Mouse (Mus musculus): ENCODE measurements around the gene Kctd8. TPM values are rescaled to one million over a fixed set of nuclear protein-coding genes. Genes with fewer than 3 reads are reported as not detected.

Gene Kctd8
- polyA plus RNA-seq (2015; fragmentation: Nextera tagmentation; extraction: Ambion mirVana), result 0.04 TPM in 1 of 2 replicates, not detected in the other

DNA sequence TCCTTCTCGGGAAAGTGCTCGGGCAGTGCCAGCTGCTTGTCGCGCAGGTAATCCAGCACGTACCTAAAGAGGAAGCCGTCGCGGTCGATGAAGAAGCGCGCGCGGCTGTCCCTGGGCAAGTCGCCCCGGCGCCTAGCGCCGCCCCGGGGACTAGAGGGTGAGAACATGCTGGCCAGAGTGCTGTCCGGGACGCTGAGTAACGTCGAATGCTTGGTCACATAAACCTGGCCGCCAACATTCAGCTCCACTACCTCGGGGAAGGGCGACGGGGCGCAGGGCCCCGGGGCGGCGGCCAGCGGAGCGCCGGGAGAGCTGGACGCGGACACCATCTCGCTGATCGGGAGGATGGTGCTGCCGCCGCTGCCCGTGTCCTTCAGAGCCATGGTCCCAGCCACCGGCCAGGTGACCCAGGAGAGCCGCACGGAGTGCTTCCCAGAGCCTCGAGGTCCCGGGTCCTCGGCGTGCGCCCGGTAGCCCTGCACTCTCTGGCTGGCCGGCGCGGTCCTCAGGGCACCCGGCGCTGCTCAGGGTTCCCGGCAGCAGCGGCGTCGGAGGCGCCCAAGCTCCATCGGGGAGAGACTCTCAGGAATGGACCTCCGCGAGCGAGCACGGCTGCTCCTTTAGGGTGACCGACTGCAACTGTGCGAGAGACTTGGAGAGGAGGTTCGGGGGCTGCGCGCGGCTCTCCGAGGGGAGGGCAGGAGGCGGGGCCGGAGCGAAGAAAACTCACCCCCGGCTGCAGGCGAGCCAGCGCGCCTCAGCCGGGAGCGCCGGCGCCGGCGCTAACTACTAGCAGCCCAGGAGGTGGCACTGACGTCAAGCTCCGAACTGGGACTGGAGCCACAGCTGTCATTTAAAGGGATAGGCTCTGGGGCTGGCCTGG lies at the start of gene Kctd8:
TSS of gene Kctd8 (minus strand) at position 761 of the 883 bp plus-strand sequence.
- Histone ChIP-seq H3K9me3 (replicated peaks; ENCODE audit: control insufficient read depth, low read length) (no peaks in the 10 kb centered on the region), H3K4me1 (ENCODE audit: control insufficient read depth, low read depth, low read length) (no peaks in the 10 kb centered on the region), H3K36me3 (ENCODE audit: control insufficient read depth, insufficient read depth) (no peaks in the 10 kb centered on the region), H3K4me3 (ENCODE audit: low read depth, low read length) (peak within 1 kb of the TSS; percentile 7), H3K9ac (ENCODE audit: low read depth, low read length) (no peak within 1 kb of the TSS), H3K27ac (ENCODE audit: low read length) (no peak within 1 kb of the TSS), H3K27me3 (ENCODE audit: control insufficient read depth, insufficient read depth, low read depth, low read length) (peaks cover 22% of the 10 kb centered on the region), H3K4me2 (ENCODE audit: low read depth, low read length) (peak within 1 kb of the TSS; percentile 32)
- 1% methylated on average over 87 of the region's 87 CpGs for WGBS (ENCODE audit: insufficient replicate concordance)
- peak; percentile 19; the same call in 1 of the 2 replicates for ATAC-seq (ENCODE audit: low read depth)

DNA sequence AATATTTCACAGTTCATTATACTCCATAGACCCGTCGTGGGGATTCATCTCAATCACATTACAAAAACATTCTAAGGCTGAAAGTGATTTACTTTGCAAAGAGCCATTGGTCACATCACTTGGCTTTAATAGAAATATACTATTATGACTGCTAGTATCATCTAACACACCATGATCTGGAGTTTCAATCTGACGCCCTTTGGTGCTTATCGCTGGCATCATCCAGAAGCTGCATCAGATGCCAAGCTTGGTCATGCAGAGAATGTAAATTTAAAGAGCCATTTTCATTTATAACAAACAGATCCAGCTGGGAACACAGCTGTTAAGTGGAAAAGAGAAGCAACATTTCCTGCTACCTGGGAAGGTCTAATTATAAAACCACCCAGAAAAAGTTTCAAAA lies 37.6 kb upstream of the Kctd8 start:
- no peak overlapping the region for H3K27ac ChIP-seq (ENCODE audit: low read length)
- no peak overlapping the region for H3K4me3 ChIP-seq (ENCODE audit: low read depth, low read length)
- H3K9ac ChIP-seq (ENCODE audit: low read depth, low read length), result no peak overlapping the region
- no peaks in the 10 kb centered on the region for H3K36me3 ChIP-seq (ENCODE audit: control insufficient read depth, insufficient read depth)
- H3K27me3 ChIP-seq (ENCODE audit: control insufficient read depth, insufficient read depth, low read depth, low read length), result no peaks in the 10 kb centered on the region
- H3K4me1 ChIP-seq (ENCODE audit: control insufficient read depth, low read depth, low read length), result no peaks in the 10 kb centered on the region
- WGBS (ENCODE audit: insufficient replicate concordance), result 75% methylated on average over 4 of the region's 4 CpGs
- H3K9me3 ChIP-seq (replicated peaks; ENCODE audit: control insufficient read depth, low read length), result no peaks in the 10 kb centered on the region
- H3K4me2 ChIP-seq (ENCODE audit: low read depth, low read length), result no peak overlapping the region
- ATAC-seq (ENCODE audit: low read depth), result no peak

DNA sequence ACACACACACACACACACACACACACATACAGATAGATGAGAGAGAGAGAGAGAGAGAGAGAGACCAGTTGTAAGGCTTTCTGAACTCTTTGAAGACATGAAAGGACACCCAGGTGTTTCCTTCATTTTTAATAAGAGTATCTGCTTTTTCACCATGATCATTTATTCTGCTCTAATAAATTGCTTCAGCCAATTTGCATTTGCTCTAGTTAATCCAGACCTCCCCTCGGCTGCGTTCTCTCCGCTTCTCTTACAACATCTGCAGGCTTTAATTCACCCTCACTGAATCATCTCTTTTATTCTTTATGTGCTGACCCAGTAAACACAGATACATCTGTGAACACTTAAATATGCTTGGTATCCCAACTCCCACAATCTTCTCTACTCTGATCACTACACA lies 9.1 kb upstream of the Kctd8 start:
- Histone ChIP-seq H3K9ac (ENCODE audit: low read depth, low read length) (no peak overlapping the region), H3K36me3 (ENCODE audit: control insufficient read depth, insufficient read depth) (no peaks in the 10 kb centered on the region), H3K4me2 (ENCODE audit: low read depth, low read length) (no peak overlapping the region), H3K9me3 (replicated peaks; ENCODE audit: control insufficient read depth, low read length) (no peaks in the 10 kb centered on the region), H3K4me1 (ENCODE audit: control insufficient read depth, low read depth, low read length) (no peaks in the 10 kb centered on the region), H3K4me3 (ENCODE audit: low read depth, low read length) (no peak overlapping the region), H3K27me3 (ENCODE audit: control insufficient read depth, insufficient read depth, low read depth, low read length) (no peaks in the 10 kb centered on the region), H3K27ac (ENCODE audit: low read length) (no peak overlapping the region)
- ATAC-seq (ENCODE audit: low read depth), result no peak
- WGBS (ENCODE audit: insufficient replicate concordance), result 75% methylated on average over 3 of the region's 3 CpGs

DNA sequence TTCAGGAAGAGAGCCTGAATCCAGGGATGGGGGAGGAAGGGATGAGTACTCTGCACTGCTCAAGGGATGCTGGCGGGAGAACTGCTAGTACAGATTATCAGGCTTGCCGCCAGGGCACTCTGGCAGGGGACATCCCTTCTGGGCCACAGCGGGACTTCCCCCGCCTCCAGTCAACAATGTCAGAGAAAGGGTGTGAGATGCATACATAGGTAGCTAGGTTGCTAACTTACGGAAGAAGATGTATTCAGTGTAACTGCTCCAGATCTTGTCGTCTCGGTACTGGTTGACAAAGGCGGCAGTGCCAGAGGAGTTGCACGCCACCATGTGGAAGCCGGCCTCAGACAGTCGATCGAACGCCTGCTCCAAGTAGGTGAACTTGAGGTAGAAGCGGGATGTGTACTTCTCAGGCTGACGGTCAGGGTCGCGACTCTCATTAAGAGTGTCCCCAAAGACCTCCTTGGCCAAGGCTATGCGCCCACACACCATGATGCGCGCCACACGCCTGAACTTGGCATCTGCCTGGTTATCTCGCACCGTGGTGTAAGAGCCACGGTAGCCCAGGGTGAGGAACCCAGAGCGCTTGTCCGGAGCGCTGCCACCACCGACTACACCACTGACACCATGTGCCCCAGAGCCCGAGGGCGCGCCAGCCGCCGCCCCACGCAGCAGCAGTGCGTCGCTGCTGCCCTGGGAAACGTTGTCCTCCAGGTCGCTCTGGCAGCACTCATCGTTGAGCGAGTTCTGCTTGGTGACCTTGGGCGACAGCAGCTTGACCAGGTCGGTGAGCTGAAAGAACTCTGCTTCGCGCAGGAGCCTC lies 1.2 kb downstream of the Kctd8 start:
- Histone ChIP-seq H3K9me3 (replicated peaks; ENCODE audit: control insufficient read depth, low read length) (no peaks in the 10 kb centered on the region), H3K4me2 (ENCODE audit: low read depth, low read length) (peak overlapping the region; percentile 32; the same call in 1 of the 2 replicates), H3K4me3 (ENCODE audit: low read depth, low read length) (no peak overlapping the region), H3K9ac (ENCODE audit: low read depth, low read length) (no peak overlapping the region), H3K36me3 (ENCODE audit: control insufficient read depth, insufficient read depth) (no peaks in the 10 kb centered on the region), H3K27me3 (ENCODE audit: control insufficient read depth, insufficient read depth, low read depth, low read length) (peaks cover 22% of the 10 kb centered on the region), H3K27ac (ENCODE audit: low read length) (no peak overlapping the region), H3K4me1 (ENCODE audit: control insufficient read depth, low read depth, low read length) (no peaks in the 10 kb centered on the region)
- no peak for ATAC-seq (ENCODE audit: low read depth)
- 1% methylated on average over 44 of the region's 44 CpGs for WGBS (ENCODE audit: insufficient replicate concordance)

DNA sequence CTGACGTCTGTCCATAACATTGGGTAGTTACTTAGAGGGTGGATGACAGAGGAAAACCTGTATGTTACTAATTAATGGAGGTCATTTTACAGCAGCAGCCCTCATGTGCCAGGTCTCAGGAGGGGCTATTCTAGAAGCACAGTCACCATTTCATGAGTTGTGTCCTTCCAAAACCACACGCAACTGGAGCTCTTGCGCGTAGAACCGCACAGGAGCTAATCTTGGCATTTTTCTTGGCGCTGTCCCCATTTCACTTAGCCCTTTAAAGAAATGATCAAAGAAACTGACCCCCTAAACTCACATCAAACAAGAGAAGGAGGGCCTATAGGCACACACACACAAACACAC lies 1.9 kb downstream of the Kctd8 start:
- H3K4me2 ChIP-seq (ENCODE audit: low read depth, low read length), result no peak overlapping the region
- H3K27ac ChIP-seq (ENCODE audit: low read length), result no peak overlapping the region
- H3K27me3 ChIP-seq (ENCODE audit: control insufficient read depth, insufficient read depth, low read depth, low read length), result peaks cover 22% of the 10 kb centered on the region
- no peaks in the 10 kb centered on the region for H3K4me1 ChIP-seq (ENCODE audit: control insufficient read depth, low read depth, low read length)
- H3K4me3 ChIP-seq (ENCODE audit: low read depth, low read length), result no peak overlapping the region
- no peaks in the 10 kb centered on the region for H3K36me3 ChIP-seq (ENCODE audit: control insufficient read depth, insufficient read depth)
- no peak for ATAC-seq (ENCODE audit: low read depth)
- no peak overlapping the region for H3K9ac ChIP-seq (ENCODE audit: low read depth, low read length)
- H3K9me3 ChIP-seq (replicated peaks; ENCODE audit: control insufficient read depth, low read length), result no peaks in the 10 kb centered on the region
- WGBS (ENCODE audit: insufficient replicate concordance), result 67% methylated on average over 6 of the region's 6 CpGs

GRCm38 (mm10) chr5:69338916-69339622 lies 2.4 kb downstream of the Kctd8 start:
- Histone ChIP-seq H3K9ac (ENCODE audit: low read depth, low read length) (no peak overlapping the region), H3K9me3 (replicated peaks; ENCODE audit: control insufficient read depth, low read length) (no peaks in the 10 kb centered on the region), H3K4me2 (ENCODE audit: low read depth, low read length) (no peak overlapping the region), H3K4me3 (ENCODE audit: low read depth, low read length) (no peak overlapping the region), H3K4me1 (ENCODE audit: control insufficient read depth, low read depth, low read length) (no peaks in the 10 kb centered on the region), H3K27me3 (ENCODE audit: control insufficient read depth, insufficient read depth, low read depth, low read length) (peaks cover 22% of the 10 kb centered on the region), H3K36me3 (ENCODE audit: control insufficient read depth, insufficient read depth) (no peaks in the 10 kb centered on the region), H3K27ac (ENCODE audit: low read length) (no peak overlapping the region)
- 27% methylated on average over 4 of the region's 4 CpGs for WGBS (ENCODE audit: insufficient replicate concordance)
- ATAC-seq (ENCODE audit: low read depth), result no peak

GRCm38 (mm10) chr5:69327561-69327960 lies 13.9 kb downstream of the Kctd8 start:
- Histone ChIP-seq H3K4me1 (ENCODE audit: control insufficient read depth, low read depth, low read length) (no peaks in the 10 kb centered on the region), H3K4me3 (ENCODE audit: low read depth, low read length) (no peak overlapping the region), H3K9ac (ENCODE audit: low read depth, low read length) (no peak overlapping the region), H3K4me2 (ENCODE audit: low read depth, low read length) (no peak overlapping the region), H3K9me3 (replicated peaks; ENCODE audit: control insufficient read depth, low read length) (no peaks in the 10 kb centered on the region), H3K27me3 (ENCODE audit: control insufficient read depth, insufficient read depth, low read depth, low read length) (no peaks in the 10 kb centered on the region), H3K36me3 (ENCODE audit: control insufficient read depth, insufficient read depth) (no peaks in the 10 kb centered on the region), H3K27ac (ENCODE audit: low read length) (no peak overlapping the region)
- ATAC-seq (ENCODE audit: low read depth), result no peak
- 72% methylated on average over 4 of the region's 4 CpGs for WGBS (ENCODE audit: insufficient replicate concordance)

DNA sequence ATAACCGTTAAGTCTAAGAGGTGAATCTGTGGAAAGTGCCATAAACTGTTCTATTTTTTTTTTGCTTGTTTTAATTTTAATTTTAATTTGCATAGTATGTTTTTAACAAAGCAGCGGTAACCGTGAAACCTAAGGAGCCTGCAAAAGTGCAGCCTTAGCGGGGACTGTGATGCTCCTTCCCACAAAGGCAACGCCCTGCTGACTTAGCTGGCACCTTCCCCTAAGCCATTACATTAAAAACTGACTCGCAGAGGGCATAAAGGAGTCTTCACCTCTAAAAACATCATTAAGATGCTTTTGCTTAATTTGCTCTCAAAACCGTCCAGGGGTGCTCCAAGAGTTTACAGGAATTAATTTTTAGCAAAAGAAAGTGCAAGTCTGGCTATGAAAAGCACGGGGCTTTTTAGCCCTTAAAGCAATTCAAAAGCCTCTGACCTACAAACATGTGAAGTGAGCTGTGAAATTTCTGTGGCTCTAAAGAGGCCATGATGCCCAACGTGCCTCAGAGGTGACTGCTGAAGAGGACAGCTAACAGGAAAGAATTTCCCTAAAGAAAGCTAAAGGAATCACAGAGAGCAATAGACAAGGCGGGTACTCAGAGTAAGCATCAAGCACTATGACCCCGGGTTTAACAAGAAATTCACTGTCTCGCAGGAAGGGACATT lies 16.8 kb downstream of the Kctd8 start:
- Histone ChIP-seq H3K4me1 (ENCODE audit: control insufficient read depth, low read depth, low read length) (no peaks in the 10 kb centered on the region), H3K9me3 (replicated peaks; ENCODE audit: control insufficient read depth, low read length) (no peaks in the 10 kb centered on the region), H3K27ac (ENCODE audit: low read length) (no peak overlapping the region), H3K36me3 (ENCODE audit: control insufficient read depth, insufficient read depth) (no peaks in the 10 kb centered on the region), H3K4me3 (ENCODE audit: low read depth, low read length) (no peak overlapping the region), H3K9ac (ENCODE audit: low read depth, low read length) (no peak overlapping the region), H3K27me3 (ENCODE audit: control insufficient read depth, insufficient read depth, low read depth, low read length) (no peaks in the 10 kb centered on the region), H3K4me2 (ENCODE audit: low read depth, low read length) (no peak overlapping the region)
- 58% methylated on average over 12 of the region's 12 CpGs for WGBS (ENCODE audit: insufficient replicate concordance)
- no peak for ATAC-seq (ENCODE audit: low read depth)
